Mouse (Mus musculus) heart, embryonic 11.5 days (tissue): ENCODE results near the gene 1700047I17Rik2. TPM values are rescaled to one million over a fixed set of nuclear protein-coding genes. Genes with fewer than 3 reads are reported as not detected.
"Not testable (repeated sequence)": the region's sequence is repeated elsewhere in the genome, so short reads cannot be mapped to it uniquely, and the experiment has no call there.

Experiments used
- ATAC-seq: fragments of 200-750 bp; cut with Nextera tagmentation; replicated peaks from 2 replicates; pipeline ENCODE4 v1.8.0; 2017; ENCODE audit warnings: moderate library complexity; ENCODE audit not compliant: insufficient number of reproducible peaks, low FRiP score, low TSS enrichment
- H3K27ac ChIP-seq: fragments of 300-500 bp; sonication (generic); 2 replicates; pipeline ENCODE4 v1.5.1; 2014; ENCODE audit warnings: mild to moderate bottlenecking, low read depth, low read length
- H3K27me3 ChIP-seq: fragments of 300-500 bp; sonication (generic); 2 replicates; pipeline ENCODE4 v1.6.1; 2014; ENCODE audit warnings: mild to moderate bottlenecking, low read length, mixed read lengths; ENCODE audit not compliant: control insufficient read depth, insufficient read depth
- H3K36me3 ChIP-seq: fragments of 300-500 bp; sonication (generic); 2 replicates; pipeline ENCODE4 v1.6.1; 2014; ENCODE audit warnings: mild to moderate bottlenecking, low read length, moderate library complexity, mixed read lengths; ENCODE audit not compliant: control insufficient read depth, insufficient read depth
- H3K4me1 ChIP-seq: fragments of 300-500 bp; sonication (generic); 2 replicates; pipeline ENCODE4 v1.6.1; 2014; ENCODE audit warnings: low read length; ENCODE audit not compliant: control insufficient read depth, insufficient read depth
- H3K4me2 ChIP-seq: fragments of 300-500 bp; sonication (generic); 2 replicates; pipeline ENCODE4 v1.6.1; 2014; ENCODE audit warnings: mild to moderate bottlenecking, moderate library complexity
- H3K4me3 ChIP-seq: fragments of 300-500 bp; sonication (generic); 2 replicates; pipeline ENCODE4 v1.5.1; 2014; ENCODE audit warnings: low read depth, low read length
- H3K9ac ChIP-seq: fragments of 300-500 bp; sonication (generic); 2 replicates; pipeline ENCODE4 v1.6.1; 2014; ENCODE audit warnings: mild to moderate bottlenecking, low read depth, low read length, moderate library complexity
- H3K9me3 ChIP-seq: fragments of 300-500 bp; sonication (generic); replicated peaks from 2 replicates; pipeline ENCODE4 v1.6.1; 2016; ENCODE audit warnings: low read length; ENCODE audit not compliant: control insufficient read depth
- WGBS: fragments of 180-500 bp; shearing (Covaris S2); extraction: QIAGEN DNeasy Blood & Tissue Kit; methylation state at CpG from one replicate; pipeline ENCODE4 v1.1.7; 2014; ENCODE audit not compliant: insufficient replicate concordance; 5-methylcytosine and 5-hydroxymethylcytosine counted together
- polyA plus RNA-seq: library from polyadenylated mRNA; unstranded; fragments of >200 nt; fragmentation: Nextera tagmentation; extraction: Ambion mirVana; gene quantifications from 2 replicates; pipeline ENCODE4 v1.2.1, GENCODE M21; 2014

1700047I17Rik2 gene
- polyA plus RNA-seq, 1 experiment from 2014 or later = not detected

DNA sequence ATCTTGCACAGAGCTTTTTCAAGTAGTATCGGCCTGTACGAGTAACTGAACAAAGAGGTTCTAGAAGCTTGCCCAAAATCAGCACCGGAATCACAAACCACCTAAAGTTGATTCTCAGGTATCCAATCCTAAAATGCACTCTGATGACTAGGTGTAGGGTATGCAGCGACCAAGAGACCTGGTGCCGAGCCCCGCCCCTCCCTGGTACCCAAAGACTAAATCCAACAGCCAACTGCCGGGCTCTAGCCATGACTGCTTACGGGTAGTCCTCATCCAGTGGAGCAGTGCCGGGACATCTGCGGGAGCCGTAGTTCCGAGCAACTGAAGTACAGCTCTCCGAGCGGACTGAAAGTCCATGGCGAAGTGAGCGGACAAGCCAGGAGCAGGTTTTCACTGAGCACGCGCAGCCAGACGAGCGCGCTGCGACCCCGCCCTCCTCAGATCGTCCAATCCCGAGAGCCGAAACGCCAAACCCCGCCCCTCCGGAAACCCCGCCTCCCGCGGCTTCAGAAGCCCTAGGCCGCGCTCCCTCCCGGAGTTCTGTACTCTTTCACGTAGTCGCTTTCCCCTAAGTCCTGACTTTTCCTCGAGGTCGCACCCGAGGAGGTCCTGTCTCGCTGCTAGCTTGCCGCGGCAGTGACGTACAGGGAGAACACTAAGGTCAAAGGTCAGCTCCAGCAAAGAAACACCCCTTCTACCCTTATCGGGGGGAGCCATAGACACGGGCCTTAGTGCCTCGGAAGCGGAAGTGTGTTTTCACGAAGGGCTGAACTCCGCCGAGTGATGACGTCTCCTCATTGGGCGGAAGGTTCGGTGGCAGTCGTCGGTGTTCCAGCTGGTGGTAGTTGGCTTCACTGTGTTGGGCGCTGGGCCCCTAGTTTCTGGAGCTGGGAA is 30.5 kb downstream of the 1700047I17Rik2 start, which contains the start of gene Srp54c:
Gene Srp54c, plus strand, starts transcription at position 543 of the 894 bp plus-strand sequence.
- peak within 1 kb of the TSS; percentile 38 for H3K4me3 ChIP-seq
- not testable (repeated sequence) for H3K36me3 ChIP-seq, H3K27ac ChIP-seq, H3K9ac ChIP-seq, H3K27me3 ChIP-seq, H3K4me1 ChIP-seq, H3K4me2 ChIP-seq, H3K9me3 ChIP-seq
- peak; percentile 97 for ATAC-seq
- no CpG with 5 or more reads among the region's 57 CpGs for WGBS

DNA sequence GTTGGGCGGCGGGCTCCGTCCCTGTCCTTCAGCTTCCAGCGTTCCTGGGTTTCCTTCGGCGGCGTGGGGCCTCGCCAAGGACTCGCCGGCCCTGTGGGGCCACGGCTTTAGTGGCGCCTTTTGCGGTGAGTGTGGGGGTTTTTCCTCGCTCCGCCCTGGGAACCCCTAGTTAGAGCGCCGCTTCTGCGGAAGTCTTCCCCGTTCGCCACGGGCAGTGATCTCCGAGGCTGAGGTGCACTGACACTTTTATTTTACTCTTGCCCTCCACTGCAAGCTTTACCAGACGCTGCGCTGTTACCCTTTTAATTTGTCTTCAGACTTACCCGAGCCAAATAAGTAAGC is 31.1 kb downstream of the 1700047I17Rik2 start:
- not testable (repeated sequence) for H3K27ac ChIP-seq, H3K9ac ChIP-seq, H3K4me2 ChIP-seq, H3K9me3 ChIP-seq, H3K27me3 ChIP-seq, H3K36me3 ChIP-seq, H3K4me1 ChIP-seq
- H3K4me3 ChIP-seq = peak overlapping the region; percentile 38
- ATAC-seq = peak; percentile 16; the same call in 1 of the 2 replicates
- 2% methylated on average over 7 of the region's 25 CpGs for WGBS

DNA sequence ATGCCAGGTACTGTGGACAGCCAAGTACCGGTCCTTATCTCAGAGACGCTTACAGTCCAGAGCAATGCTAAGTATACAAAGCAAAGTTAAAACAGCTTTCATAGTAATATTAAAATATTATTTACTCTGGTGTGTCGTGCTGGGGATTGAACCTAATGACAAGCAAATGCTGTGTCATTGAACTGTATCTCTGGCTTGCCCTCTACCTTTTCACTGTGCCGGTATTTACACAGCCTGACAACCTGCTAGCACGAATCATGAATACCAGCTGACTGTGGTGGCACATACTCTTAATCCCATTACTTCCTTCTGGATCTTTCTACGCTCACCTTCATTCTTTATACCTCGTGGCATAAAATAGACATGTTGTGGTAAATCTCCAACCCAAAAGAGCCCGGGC is 42.9 kb downstream of the 1700047I17Rik2 start:
- not testable (repeated sequence) for H3K27me3 ChIP-seq, H3K4me2 ChIP-seq, ATAC-seq, H3K4me3 ChIP-seq, H3K9me3 ChIP-seq, H3K4me1 ChIP-seq, H3K9ac ChIP-seq, H3K36me3 ChIP-seq, H3K27ac ChIP-seq
- no CpG with 5 or more reads among the region's 8 CpGs for WGBS

DNA sequence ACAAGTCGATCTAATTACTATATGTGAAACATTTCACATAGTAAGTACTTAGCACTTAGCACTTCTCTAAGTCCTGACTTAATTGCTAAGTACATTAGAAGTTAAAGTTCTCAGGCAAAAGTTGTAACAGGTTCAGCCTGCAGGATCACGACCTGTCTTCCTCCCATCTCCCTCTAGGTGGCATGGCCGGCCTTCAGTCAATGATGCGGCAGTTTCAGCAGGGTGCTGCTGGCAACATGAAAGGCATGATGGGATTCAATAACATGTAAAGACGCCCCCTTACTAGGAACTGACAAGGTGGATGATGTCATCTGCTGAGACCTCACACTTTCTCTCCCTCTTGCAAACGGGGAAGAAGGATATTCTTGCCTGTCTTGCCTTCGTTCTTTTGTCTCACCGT is 62.6 kb downstream of the 1700047I17Rik2 start:
- ATAC-seq, H3K4me1 ChIP-seq, H3K4me3 ChIP-seq, H3K9ac ChIP-seq, H3K36me3 ChIP-seq, H3K27ac ChIP-seq, H3K4me2 ChIP-seq, H3K9me3 ChIP-seq, H3K27me3 ChIP-seq: not testable (repeated sequence)
- no CpG with 5 or more reads among the region's 8 CpGs for WGBS

DNA sequence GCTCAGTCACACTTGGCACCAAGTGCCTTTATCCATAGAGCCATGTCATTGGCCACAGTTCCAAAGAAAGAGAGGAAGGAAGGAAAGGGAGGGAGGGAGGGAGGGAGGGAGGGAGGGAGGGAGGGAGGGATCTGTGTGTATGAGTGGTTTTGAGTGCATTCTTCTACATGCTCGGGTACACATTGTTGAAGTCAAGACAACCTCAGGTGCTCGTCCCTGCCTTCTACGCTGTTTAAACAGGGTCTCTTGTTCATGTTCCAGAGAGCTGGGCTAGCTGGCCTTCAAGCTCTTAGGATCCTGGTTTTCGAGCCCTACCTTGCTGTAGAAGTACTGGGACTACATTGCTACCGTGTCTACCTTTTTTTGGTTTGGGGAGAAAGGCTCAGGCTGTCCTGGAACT is 64.0 kb downstream of the 1700047I17Rik2 start:
- WGBS = no CpG with 5 or more reads among the region's 5 CpGs
- H3K27me3 ChIP-seq, H3K36me3 ChIP-seq, H3K9me3 ChIP-seq, H3K9ac ChIP-seq, H3K27ac ChIP-seq, ATAC-seq, H3K4me2 ChIP-seq, H3K4me3 ChIP-seq, H3K4me1 ChIP-seq: not testable (repeated sequence)

Other genes starting within 250 kb of the 1700047I17Rik2 start
- not detected in 2 replicates for gene Gm20403, start 213.1 kb upstream of the 1700047I17Rik2 start, polyA plus RNA-seq
- gene Baz1a, start 185.2 kb upstream of the 1700047I17Rik2 start, polyA plus RNA-seq = 11.4 and 18.6 TPM in 2 replicates
- 25.6 and 31.5 TPM in 2 replicates for gene 2700097O09Rik, start 119.5 kb upstream of the 1700047I17Rik2 start, polyA plus RNA-seq
- 131 and 159 TPM in 2 replicates for gene Srp54a, start 119.3 kb upstream of the 1700047I17Rik2 start, polyA plus RNA-seq
- 15.3 and 19.5 TPM in 2 replicates for gene Fam177a, start 75.1 kb upstream of the 1700047I17Rik2 start, polyA plus RNA-seq
- gene Srp54b, start 44.5 kb upstream of the 1700047I17Rik2 start, polyA plus RNA-seq = 49.0 and 49.5 TPM in 2 replicates
- 55.1 and 62.3 TPM in 2 replicates for gene Srp54c, start 30.6 kb downstream of the 1700047I17Rik2 start, polyA plus RNA-seq
- 10.8 and 12.6 TPM in 2 replicates for gene 1110008L16Rik, start 100.0 kb downstream of the 1700047I17Rik2 start, polyA plus RNA-seq
- 14.1 and 16.7 TPM in 2 replicates for gene Ppp2r3c, start 103.4 kb downstream of the 1700047I17Rik2 start, polyA plus RNA-seq
- gene Psma6, start 184.6 kb downstream of the 1700047I17Rik2 start, polyA plus RNA-seq = 336 and 340 TPM in 2 replicates